Mouse (Mus musculus) hindbrain, embryonic 10.5 days (tissue): ENCODE measurements at regions not wholly inside any gene's neighbourhood (a gene's known extent, or its start where the extent isn't known, plus 50 kb on each side); places are given as distances from the start of the nearest gene placed in this dataset.
A peak's percentile ranks its signal among the peaks of the same experiment; 100 is the strongest.

Source experiments
- DNase-seq: peaks from one replicate; pipeline ENCODE4 v3.0.0-alpha.2; 2017; ENCODE audit warnings: low spot score
- H3K27ac ChIP-seq: fragments of 300-500 bp; sonication (generic); 2 replicates; pipeline ENCODE4 v1.5.1; 2016; ENCODE audit warnings: mild to moderate bottlenecking, moderate library complexity
- H3K27me3 ChIP-seq: fragments of 300-500 bp; sonication (generic); 2 replicates; pipeline ENCODE4 v1.6.1; 2016; ENCODE audit warnings: mild to moderate bottlenecking; ENCODE audit not compliant: poor library complexity, insufficient read depth, severe bottlenecking
- H3K36me3 ChIP-seq: fragments of 300-500 bp; sonication (generic); 2 replicates; pipeline ENCODE4 v1.6.1; 2016; ENCODE audit warnings: mild to moderate bottlenecking, moderate library complexity
- H3K4me1 ChIP-seq: fragments of 300-500 bp; sonication (generic); replicated peaks from 2 replicates; pipeline ENCODE4 v1.6.1; 2016; ENCODE audit warnings: mild to moderate bottlenecking
- H3K4me3 ChIP-seq: fragments of 300-500 bp; sonication (generic); 2 replicates; pipeline ENCODE4 v1.5.1; 2016; ENCODE audit warnings: mild to moderate bottlenecking, moderate library complexity
- H3K9me3 ChIP-seq: fragments of 300-500 bp; sonication (generic); 2 replicates; pipeline ENCODE4 v1.6.1; 2016; ENCODE audit warnings: mild to moderate bottlenecking, moderate library complexity
- WGBS: fragments of 180-500 bp; shearing (Covaris S2); methylation state at CpG from one replicate; pipeline ENCODE4 v1.1.7; 2016; 5-methylcytosine and 5-hydroxymethylcytosine counted together

DNA sequence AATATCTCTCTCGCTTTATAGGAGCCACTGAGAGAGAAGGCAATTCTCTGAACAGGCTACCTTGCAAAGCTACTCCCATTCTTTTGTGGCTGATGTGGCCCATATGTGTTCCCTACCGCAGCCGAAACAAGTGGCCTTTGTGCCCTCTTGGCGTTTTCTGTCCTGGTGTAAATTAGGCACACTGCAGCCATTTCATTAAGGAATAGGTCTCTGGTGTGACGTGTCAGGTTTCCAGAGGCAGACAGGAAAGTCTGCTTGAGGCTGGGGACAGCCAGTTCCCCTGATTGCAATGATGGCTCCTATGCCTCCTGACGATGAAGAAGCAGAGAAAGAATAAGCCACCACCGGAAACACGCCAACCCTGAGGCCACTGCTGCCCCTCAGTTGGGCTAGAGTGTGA, 59.3 kb upstream of the Bcor start:
- peak; percentile 6 for DNase-seq
- no peak overlapping the region for H3K27ac ChIP-seq
- WGBS, result 52% methylated on average over 8 of the region's 8 CpGs
- H3K4me3 ChIP-seq, result no peak overlapping the region
- H3K36me3 ChIP-seq, result no peaks in the 10 kb centered on the region
- peaks cover under 1% of the 10 kb centered on the region; the same call in 1 of the 2 replicates for H3K4me1 ChIP-seq
- peaks cover 13% of the 10 kb centered on the region for H3K27me3 ChIP-seq
- H3K9me3 ChIP-seq, result no peaks in the 10 kb centered on the region

DNA sequence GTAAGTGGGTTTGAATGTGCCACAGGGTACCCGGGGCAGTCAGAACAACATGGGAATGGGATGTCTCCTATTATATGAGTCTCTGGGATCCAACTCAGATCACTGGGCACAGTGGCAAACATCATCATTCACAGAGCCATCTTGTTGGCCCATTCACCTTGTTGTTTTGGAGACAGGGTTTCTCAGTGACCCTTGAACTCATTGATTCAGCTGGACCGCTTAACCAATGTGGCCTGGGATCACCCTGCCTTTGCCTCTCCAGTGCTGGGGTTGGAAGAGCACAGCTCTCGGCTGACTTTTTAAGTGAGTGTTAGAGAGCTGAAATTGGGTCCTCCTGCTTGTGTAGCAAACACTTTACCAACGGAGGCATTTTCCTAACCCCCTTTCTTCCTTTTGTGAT, 64.2 kb upstream of the Bcor start:
- no peak overlapping the region for H3K4me3 ChIP-seq
- H3K27me3 ChIP-seq, result peaks cover 42% of the 10 kb centered on the region
- WGBS, result 63% methylated on average over 4 of the region's 4 CpGs

DNA sequence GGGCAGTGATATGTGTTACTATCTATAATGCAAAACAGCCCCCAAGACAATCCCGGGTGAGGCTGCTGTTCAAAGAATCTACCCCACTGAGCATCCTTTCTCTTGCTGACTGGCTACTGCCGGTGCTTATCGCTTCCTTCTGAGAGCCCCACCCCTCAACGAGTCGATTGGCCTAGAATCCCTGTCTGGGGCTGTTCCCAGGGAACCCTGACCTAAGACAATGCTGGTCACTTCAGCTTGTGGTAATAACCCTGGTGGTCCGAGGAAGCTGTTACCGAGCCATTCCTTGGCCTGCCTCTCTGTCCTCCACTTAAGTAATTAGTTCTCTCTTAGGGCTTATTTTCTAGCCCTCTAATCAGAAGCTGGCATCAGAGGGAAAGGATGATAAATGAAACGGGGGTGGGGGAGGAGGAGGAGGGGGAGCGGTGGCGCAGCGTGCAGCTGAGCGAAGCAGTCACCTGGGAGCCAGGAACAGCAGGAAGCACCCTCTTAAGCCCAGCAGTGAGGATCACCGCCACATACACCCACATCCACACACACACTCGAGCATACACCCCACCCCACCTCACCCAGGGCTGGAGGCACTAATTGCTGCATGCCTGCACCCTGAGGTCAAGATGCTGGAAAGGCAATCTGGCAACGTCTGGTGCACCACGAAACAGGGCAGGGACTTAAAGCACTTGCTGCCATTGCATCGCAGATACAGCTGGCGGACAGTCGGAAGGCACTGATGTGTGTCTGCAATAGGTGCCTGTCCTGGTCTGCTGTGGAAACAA, 65.1 kb upstream of the Bcor start:
- Histone ChIP-seq H3K9me3 (no peaks in the 10 kb centered on the region), H3K27ac (peak overlapping the region; percentile 35; the same call in 1 of the 2 replicates), H3K4me3 (peak overlapping the region; percentile 38), H3K4me1 (peaks cover 16% of the 10 kb centered on the region), H3K36me3 (no peaks in the 10 kb centered on the region), H3K27me3 (peaks cover 42% of the 10 kb centered on the region)
- peak; percentile 17 for DNase-seq
- 11% methylated on average over 19 of the region's 19 CpGs for WGBS

More for the DNA sequence above, 64.2 kb upstream of the Bcor start:
- DNase-seq, result no peak
- Histone ChIP-seq H3K9me3 (no peaks in the 10 kb centered on the region), H3K36me3 (no peaks in the 10 kb centered on the region), H3K27ac (no peak overlapping the region), H3K4me1 (peaks cover 16% of the 10 kb centered on the region)

DNA sequence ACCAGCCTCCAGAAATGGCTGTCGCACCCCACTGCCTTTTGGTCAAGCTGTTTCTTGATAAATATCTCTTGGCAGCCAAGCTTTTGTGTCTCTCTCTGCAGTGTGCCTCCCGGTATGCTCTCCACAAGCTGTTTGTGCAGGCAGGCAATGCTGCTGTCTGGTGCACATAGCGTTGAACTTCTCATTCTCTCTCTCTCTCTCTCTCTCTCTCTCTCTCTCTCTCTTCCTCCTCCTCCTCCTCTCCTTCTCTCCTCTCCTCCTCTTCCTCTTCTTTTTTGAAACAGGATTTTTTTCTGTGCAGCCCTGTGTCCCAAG, 65.7 kb upstream of the Bcor start:
- DNase-seq, result no peak
- WGBS, result 20% methylated on average over 3 of the region's 3 CpGs
- H3K27me3 ChIP-seq, result peaks cover 42% of the 10 kb centered on the region

DNA sequence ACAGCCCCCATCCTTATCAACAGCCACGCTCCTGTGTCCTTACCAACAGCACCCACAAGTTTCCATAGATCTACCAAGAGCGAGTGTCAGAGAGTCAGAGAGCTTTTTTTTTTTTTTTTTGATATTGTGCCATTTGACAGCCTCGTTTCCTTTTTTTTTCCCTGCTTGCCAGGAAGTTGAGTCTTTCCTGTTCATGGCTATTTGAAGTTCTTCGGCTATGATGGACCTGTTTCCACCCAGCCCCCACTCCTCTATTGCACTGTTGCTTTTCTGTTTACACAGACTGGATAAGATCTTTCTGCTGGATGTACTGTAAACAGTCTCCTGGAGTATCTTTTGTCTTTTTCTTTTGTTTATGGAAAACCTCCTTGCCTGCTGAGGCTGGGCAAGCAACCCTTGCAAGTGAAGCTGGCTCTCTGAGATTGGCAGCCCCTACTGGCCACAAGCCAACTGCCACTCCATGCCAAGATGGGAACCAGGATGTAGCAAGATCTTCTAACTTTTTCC, 80.4 kb upstream of the Bcor start:
- Histone ChIP-seq H3K4me1 (no peaks in the 10 kb centered on the region), H3K27me3 (no peaks in the 10 kb centered on the region), H3K4me3 (no peak overlapping the region), H3K36me3 (no peaks in the 10 kb centered on the region), H3K9me3 (no peaks in the 10 kb centered on the region; the same call in 1 of the 2 replicates), H3K27ac (no peak overlapping the region)
- WGBS, result 61% methylated on average over 4 of the region's 4 CpGs
- DNase-seq, result no peak

More for the DNA sequence above, 65.7 kb upstream of the Bcor start:
- Histone ChIP-seq H3K36me3 (no peaks in the 10 kb centered on the region), H3K4me3 (peak overlapping the region; percentile 38; the same call in 1 of the 2 replicates), H3K9me3 (no peaks in the 10 kb centered on the region), H3K27ac (0 out of 2 replicates have a peak overlapping the region, but pooled peaks have one; percentile 35), H3K4me1 (peaks cover 16% of the 10 kb centered on the region)

DNA sequence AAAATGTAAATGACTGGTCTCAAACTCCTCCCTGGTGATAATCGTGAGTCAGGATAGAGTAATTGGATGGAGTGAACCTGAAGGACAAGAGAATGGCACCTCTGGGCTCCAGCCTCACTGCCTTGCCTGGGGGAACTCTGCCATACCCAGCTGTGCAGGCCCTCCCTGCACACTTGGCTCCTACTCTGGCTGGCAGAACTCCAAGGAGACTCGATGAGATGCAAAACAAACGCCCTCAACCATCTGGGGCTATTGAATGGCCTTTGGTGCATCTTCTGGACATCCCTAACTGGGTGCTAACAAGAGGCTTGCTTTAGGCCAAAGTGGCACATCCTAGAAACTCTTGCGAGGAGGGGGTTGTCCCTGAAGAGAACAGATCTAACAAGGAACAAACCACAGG, 81.6 kb upstream of the Bcor start:
- no peak for DNase-seq
- Histone ChIP-seq H3K9me3 (no peaks in the 10 kb centered on the region; the same call in 1 of the 2 replicates), H3K4me3 (no peak overlapping the region), H3K27ac (no peak overlapping the region), H3K27me3 (no peaks in the 10 kb centered on the region), H3K36me3 (no peaks in the 10 kb centered on the region), H3K4me1 (no peaks in the 10 kb centered on the region)
- 74% methylated on average over 4 of the region's 4 CpGs for WGBS

DNA sequence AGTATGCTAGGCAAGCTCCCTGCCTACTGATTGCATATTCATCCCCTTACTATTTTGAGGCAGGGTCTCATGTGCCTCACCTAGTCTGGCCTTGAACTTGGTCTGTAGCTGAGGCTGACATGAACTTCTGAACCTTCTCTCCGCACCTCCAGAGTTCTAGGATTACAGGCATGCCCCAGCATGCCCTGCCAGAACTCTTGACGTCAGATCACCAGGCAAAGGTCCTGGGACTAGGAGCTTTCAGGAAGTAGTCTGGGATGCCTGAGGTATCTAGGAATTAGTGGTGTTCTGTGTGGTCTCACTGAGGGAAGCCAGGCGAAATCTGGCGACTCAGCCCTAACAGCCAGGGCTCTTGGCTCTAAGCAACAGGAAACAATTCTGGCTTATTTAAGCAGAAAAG, 88.9 kb upstream of the Bcor start:
- 61% methylated on average over 4 of the region's 4 CpGs for WGBS
- no peak for DNase-seq
- no peaks in the 10 kb centered on the region for H3K36me3 ChIP-seq

DNA sequence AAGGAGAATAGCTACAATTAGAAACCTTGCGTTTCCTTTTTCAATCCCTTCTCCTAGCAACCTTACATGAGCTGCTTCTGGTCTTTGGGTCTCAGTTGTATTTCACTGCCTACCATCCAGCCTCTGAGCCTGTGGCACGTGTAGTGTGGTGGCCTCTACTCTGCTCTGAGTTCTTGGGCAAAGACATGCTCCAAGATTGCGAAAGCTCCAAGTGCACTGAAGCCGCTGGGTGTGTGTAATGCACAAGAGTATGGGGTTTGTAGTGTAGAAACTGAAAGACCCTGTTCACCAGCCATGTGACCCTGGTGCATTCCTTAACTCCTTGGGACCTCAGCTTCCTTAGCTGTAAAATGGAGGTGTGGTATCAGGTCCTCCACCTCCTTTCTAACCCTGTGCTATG, 89.8 kb upstream of the Bcor start:
- no peak overlapping the region for H3K27ac ChIP-seq
- 82% methylated on average over 4 of the region's 4 CpGs for WGBS
- no peaks in the 10 kb centered on the region for H3K36me3 ChIP-seq
- H3K4me3 ChIP-seq, result no peak overlapping the region
- no peak for DNase-seq
- no peaks in the 10 kb centered on the region; the same call in 1 of the 2 replicates for H3K9me3 ChIP-seq
- peaks cover 32% of the 10 kb centered on the region for H3K27me3 ChIP-seq
- H3K4me1 ChIP-seq, result peaks cover 9% of the 10 kb centered on the region; the same call in 1 of the 2 replicates

More for the DNA sequence above, 88.9 kb upstream of the Bcor start:
- Histone ChIP-seq H3K9me3 (no peaks in the 10 kb centered on the region; the same call in 1 of the 2 replicates), H3K27me3 (peaks cover 32% of the 10 kb centered on the region), H3K27ac (no peak overlapping the region), H3K4me1 (peaks cover 9% of the 10 kb centered on the region; the same call in 1 of the 2 replicates), H3K4me3 (no peak overlapping the region)

DNA sequence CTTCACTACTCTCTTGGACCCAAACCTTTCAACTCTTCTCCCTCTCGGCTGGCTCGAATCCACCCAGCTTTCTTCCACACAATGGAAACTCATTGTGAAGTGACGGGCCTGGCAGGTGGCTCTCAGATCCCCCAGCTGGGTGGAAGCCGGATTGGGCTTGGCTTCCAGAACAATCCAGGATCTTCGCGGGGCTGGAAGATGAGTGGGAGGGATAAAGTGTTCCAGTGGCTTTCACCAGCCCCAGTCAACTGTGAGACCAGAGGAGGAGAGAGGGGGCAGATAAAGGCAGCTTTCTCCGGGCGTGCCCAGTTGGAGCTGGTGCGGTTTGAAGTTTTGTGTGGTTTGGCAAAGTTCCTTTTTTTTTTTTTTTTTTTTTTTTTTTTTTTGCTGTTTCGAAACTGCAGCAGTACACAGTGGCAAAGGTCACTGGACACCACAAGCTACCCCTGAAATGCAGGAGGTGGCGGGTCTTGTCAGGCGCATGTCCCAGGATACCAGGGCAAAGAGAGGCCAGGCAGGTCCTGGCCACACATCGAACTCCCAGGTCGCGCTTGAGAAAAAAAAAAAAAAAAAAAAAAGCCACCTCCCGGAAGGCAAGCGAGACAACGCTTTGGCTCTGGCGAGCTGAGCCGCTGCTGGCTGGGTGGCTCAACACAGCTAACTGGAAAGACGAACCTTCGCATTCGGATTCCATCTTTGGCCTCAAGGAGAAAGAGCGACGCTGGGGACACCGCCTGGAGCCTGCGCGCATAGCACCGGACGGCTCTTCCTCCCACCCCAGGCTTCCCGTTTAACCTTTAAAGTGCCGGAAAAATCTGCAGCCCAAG, 91.9 kb upstream of the Bcor start:
- H3K9me3 ChIP-seq, result no peaks in the 10 kb centered on the region
- H3K4me1 ChIP-seq, result peaks cover 9% of the 10 kb centered on the region; the same call in 1 of the 2 replicates
- H3K4me3 ChIP-seq, result peak overlapping the region; percentile 45
- no peaks in the 10 kb centered on the region for H3K36me3 ChIP-seq
- peak; percentile 72 for DNase-seq
- peaks cover 38% of the 10 kb centered on the region for H3K27me3 ChIP-seq
- 0 out of 2 replicates have a peak overlapping the region, but pooled peaks have one; percentile 72 for H3K27ac ChIP-seq
- 12% methylated on average over 32 of the region's 32 CpGs for WGBS

DNA sequence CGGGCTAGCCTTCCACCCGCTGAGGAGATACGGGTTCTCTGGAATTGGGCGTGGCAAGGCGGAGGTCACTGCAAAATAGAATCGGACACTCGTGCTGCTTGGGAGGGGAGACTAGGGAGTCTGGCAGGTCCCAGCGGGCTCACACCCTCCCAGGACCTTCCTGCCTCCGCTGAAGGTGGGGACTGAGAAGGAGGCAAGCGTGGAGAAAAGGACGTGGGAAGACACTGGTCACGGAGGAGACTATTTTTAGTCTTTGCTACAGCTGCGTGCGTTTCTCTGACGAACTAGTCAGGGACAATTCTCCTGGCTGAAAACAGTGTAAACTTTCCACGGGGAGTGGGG, 92.5 kb upstream of the Bcor start:
- peak overlapping the region; percentile 72 for H3K27ac ChIP-seq
- peaks cover 43% of the 10 kb centered on the region for H3K27me3 ChIP-seq
- peak overlapping the region; percentile 45 for H3K4me3 ChIP-seq
- WGBS, result 13% methylated on average over 16 of the region's 16 CpGs
- DNase-seq, result no peak
- H3K9me3 ChIP-seq, result no peaks in the 10 kb centered on the region
- no peaks in the 10 kb centered on the region for H3K36me3 ChIP-seq
- H3K4me1 ChIP-seq, result peaks cover 9% of the 10 kb centered on the region; the same call in 1 of the 2 replicates

DNA sequence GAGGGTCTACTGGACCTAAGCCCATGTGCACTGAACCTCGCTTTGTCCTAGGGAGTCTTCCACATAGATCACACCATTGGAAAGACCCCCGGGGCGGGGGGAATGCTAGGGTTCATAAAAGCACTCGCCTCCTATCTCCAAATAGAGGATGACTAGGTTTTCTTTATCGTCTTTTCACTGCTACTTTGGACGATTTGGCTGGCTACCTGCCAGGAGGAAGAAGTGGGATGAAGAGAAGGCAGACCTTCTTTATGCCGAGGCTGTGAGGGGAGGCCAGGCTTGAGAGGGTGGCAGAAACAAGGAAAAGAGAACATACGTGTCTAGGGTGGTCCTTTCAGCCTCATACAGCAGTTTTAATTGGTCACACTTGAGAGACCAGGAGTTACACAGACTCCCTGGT, 96.6 kb upstream of the Bcor start:
- Histone ChIP-seq H3K9me3 (no peaks in the 10 kb centered on the region), H3K27me3 (peaks cover 36% of the 10 kb centered on the region), H3K4me3 (no peak overlapping the region), H3K36me3 (no peaks in the 10 kb centered on the region), H3K4me1 (peaks cover 7% of the 10 kb centered on the region; the same call in 1 of the 2 replicates), H3K27ac (no peak overlapping the region)
- WGBS, result 80% methylated on average over 8 of the region's 8 CpGs
- no peak for DNase-seq

DNA sequence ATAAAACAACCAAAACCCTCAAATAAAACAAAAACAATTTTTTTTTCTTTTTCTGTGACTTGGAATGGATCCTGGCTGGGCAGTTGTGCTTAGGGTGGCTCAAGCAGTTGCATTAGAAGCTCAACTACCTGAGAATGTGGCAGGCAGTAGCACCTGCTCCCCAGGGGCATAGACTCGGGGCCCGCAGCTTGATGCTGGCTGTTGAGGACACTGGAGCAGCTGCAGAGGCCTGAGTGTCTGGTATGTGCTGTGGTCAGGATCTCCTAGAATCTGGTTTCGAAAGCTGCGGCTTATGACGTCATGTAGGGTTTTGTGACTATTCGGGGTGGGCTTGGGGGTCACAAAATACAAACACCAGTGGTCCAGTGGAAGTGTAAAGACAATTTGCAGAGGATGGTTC, 103.7 kb upstream of the Bcor start:
- WGBS, result 84% methylated on average over 6 of the region's 6 CpGs
- no peak overlapping the region for H3K4me3 ChIP-seq
- no peak for DNase-seq
- H3K27ac ChIP-seq, result no peak overlapping the region
- peaks cover 18% of the 10 kb centered on the region for H3K27me3 ChIP-seq
- H3K36me3 ChIP-seq, result no peaks in the 10 kb centered on the region
- H3K4me1 ChIP-seq, result peaks cover 9% of the 10 kb centered on the region; the same call in 1 of the 2 replicates
- H3K9me3 ChIP-seq, result no peaks in the 10 kb centered on the region

DNA sequence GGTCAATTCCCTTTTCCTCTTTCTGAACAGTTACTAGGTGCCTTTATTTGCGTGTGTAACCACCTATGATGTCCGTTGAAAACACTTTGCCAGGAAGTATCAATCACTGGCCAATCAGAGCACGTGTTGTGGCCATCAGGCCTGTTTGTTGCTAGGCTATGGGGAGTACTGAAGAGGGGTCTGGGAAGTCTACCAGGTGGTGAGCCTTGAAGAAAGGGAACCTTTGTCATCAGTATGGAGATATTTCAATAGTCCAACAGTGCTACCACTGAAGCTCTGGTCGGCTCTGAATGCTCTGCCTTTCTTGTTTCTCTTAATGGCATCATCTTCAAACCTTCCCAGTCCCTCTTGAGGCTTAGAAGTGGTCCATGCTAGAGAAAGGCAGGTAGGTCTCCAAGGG, 124.6 kb upstream of the Bcor start:
- Histone ChIP-seq H3K4me1 (peaks cover 33% of the 10 kb centered on the region), H3K27me3 (peaks cover 67% of the 10 kb centered on the region), H3K4me3 (no peak overlapping the region), H3K36me3 (no peaks in the 10 kb centered on the region), H3K27ac (no peak overlapping the region), H3K9me3 (no peaks in the 10 kb centered on the region)
- DNase-seq, result no peak
- 70% methylated on average over 4 of the region's 4 CpGs for WGBS
